Mouse (Mus musculus) neural tube, embryonic 14.5 days (tissue): ENCODE data around the gene Atp6v0e2. TPM values are rescaled to one million over a fixed set of nuclear protein-coding genes. Genes with fewer than 3 reads are reported as not detected.

ENCODE experiments used
- ATAC-seq: fragments of 200-750 bp; cut with Nextera tagmentation; 2 replicates; pipeline ENCODE4 v1.8.0; 2017; ENCODE audit warnings: low read depth, mild to moderate bottlenecking, moderate TSS enrichment, moderate library complexity
- H3K27ac ChIP-seq: fragments of 300-500 bp; sonication (generic); 2 replicates; pipeline ENCODE4 v1.5.1; 2014; ENCODE audit warnings: low read depth, mild to moderate bottlenecking, control low read depth, low read length, moderate library complexity, mixed read lengths
- H3K27me3 ChIP-seq: fragments of 300-500 bp; sonication (generic); 2 replicates; pipeline ENCODE4 v1.6.1; 2014; ENCODE audit warnings: low read length; ENCODE audit not compliant: control insufficient read depth, insufficient read depth
- H3K36me3 ChIP-seq: fragments of 300-500 bp; sonication (generic); 2 replicates; pipeline ENCODE4 v1.6.1; 2014; ENCODE audit warnings: low read length, mixed read lengths; ENCODE audit not compliant: control insufficient read depth, insufficient read depth
- H3K4me1 ChIP-seq: fragments of 300-500 bp; sonication (generic); 2 replicates; pipeline ENCODE4 v1.6.1; 2014; ENCODE audit warnings: low read length; ENCODE audit not compliant: control insufficient read depth, insufficient read depth
- H3K4me2 ChIP-seq: fragments of 300-500 bp; sonication (generic); 2 replicates; pipeline ENCODE4 v1.6.1; 2014; ENCODE audit warnings: mild to moderate bottlenecking, low read depth, low read length, control low read depth
- H3K4me3 ChIP-seq: fragments of 300-500 bp; sonication (generic); 2 replicates; pipeline ENCODE4 v1.5.1; 2014; ENCODE audit warnings: low read depth, low read length, control low read depth, mixed read lengths
- H3K9ac ChIP-seq: fragments of 300-500 bp; sonication (generic); replicated peaks from 2 replicates; pipeline ENCODE4 v1.6.1; 2014; ENCODE audit warnings: low read depth, mild to moderate bottlenecking, control low read depth, low read length, mixed read lengths
- H3K9me3 ChIP-seq: fragments of 300-500 bp; sonication (generic); 2 replicates; pipeline ENCODE4 v1.6.1; 2016; ENCODE audit warnings: low read length; ENCODE audit not compliant: control insufficient read depth
- WGBS: fragments of 180-500 bp; shearing (Covaris S2); extraction: QIAGEN DNeasy Blood & Tissue Kit; methylation state at CpG from one replicate; pipeline ENCODE4 v1.1.7; 2014; 5-methylcytosine and 5-hydroxymethylcytosine counted together
- polyA plus RNA-seq: library from polyadenylated mRNA; unstranded; fragments of >200 nt; fragmentation: Nextera tagmentation; extraction: Ambion mirVana; gene quantifications from 2 replicates; pipeline ENCODE4 v1.2.1, GENCODE M21; 2014

Atp6v0e2 gene
- polyA plus RNA-seq, 1 experiment from 2014 or later, result 275 TPM

- no peak for ATAC-seq
- Histone ChIP-seq H3K4me3 (no peak overlapping the region), H3K4me2 (no peak overlapping the region), H3K9me3 (no peaks in the 10 kb centered on the region), H3K27ac (no peak overlapping the region), H3K27me3 (no peaks in the 10 kb centered on the region), H3K4me1 (peaks cover 15% of the 10 kb centered on the region), H3K36me3 (0 out of 2 replicates have a peak, but pooled peaks cover 2% of the 10 kb centered on the region), H3K9ac (no peak overlapping the region)
- 80% methylated on average over 8 of the region's 8 CpGs for WGBS
Observed at GRCm38 (mm10) chr6:48534913-48535312, 2.5 kb upstream of the Atp6v0e2 start.

GRCm38 (mm10) chr6:48536091-48536490, 1.3 kb upstream of the Atp6v0e2 start:
- Histone ChIP-seq H3K27ac (no peak overlapping the region), H3K36me3 (peaks cover 10% of the 10 kb centered on the region; the same call in 1 of the 2 replicates), H3K4me3 (no peak overlapping the region), H3K9ac (no peak overlapping the region), H3K4me1 (peaks cover 15% of the 10 kb centered on the region), H3K4me2 (no peak overlapping the region; the same call in 1 of the 2 replicates), H3K9me3 (no peaks in the 10 kb centered on the region), H3K27me3 (no peaks in the 10 kb centered on the region)
- WGBS, result 63% methylated on average over 4 of the region's 4 CpGs
- ATAC-seq, result no peak

- Histone ChIP-seq H3K36me3 (peaks cover 17% of the 10 kb centered on the region; the same call in 1 of the 2 replicates), H3K27me3 (no peaks in the 10 kb centered on the region), H3K4me1 (peaks cover 15% of the 10 kb centered on the region), H3K9me3 (no peaks in the 10 kb centered on the region), H3K9ac (no peak overlapping the region), H3K4me2 (peak overlapping the region; percentile 92), H3K4me3 (no peak overlapping the region), H3K27ac (no peak overlapping the region)
- WGBS, result 79% methylated on average over 4 of the region's 5 CpGs
- ATAC-seq, result no peak
Observed at GRCm38 (mm10) chr6:48538841-48539737, 1.7 kb downstream of the Atp6v0e2 start.

- Histone ChIP-seq H3K27ac (no peak overlapping the region), H3K9me3 (no peaks in the 10 kb centered on the region), H3K9ac (no peak overlapping the region), H3K4me3 (no peak overlapping the region), H3K4me1 (peaks cover 15% of the 10 kb centered on the region), H3K36me3 (peaks cover 17% of the 10 kb centered on the region; the same call in 1 of the 2 replicates), H3K4me2 (no peak overlapping the region), H3K27me3 (no peaks in the 10 kb centered on the region)
- ATAC-seq, result no peak
- 49% methylated on average over 5 of the region's 5 CpGs for WGBS
Observed at GRCm38 (mm10) chr6:48539860-48540259, 2.4 kb downstream of the Atp6v0e2 start.

DNA sequence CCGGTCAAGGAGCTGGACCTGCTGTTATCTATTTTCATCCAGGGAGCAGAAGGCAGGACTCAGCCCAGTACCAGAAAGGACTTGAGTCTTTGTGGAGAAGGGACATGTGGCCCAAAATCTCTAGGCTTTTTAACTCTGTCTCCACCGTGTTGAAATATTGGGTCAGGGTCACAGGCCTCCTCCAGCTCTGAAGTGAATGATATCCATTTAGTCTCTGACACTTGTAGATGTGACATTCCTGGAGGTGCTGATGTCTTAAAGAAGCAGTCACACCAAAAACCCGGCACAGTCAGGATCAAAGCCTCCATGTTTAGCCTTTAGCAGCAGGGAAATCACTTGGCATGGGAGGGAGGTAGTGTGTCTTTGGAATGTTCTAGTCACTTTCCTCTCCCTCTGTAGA, 3.3 kb downstream of the Atp6v0e2 start:
- ATAC-seq, result no peak
- no peaks in the 10 kb centered on the region for H3K9me3 ChIP-seq
- no peak overlapping the region for H3K4me3 ChIP-seq
- 73% methylated on average over 3 of the region's 3 CpGs for WGBS
- H3K4me1 ChIP-seq, result peaks cover 15% of the 10 kb centered on the region
- peaks cover 17% of the 10 kb centered on the region; the same call in 1 of the 2 replicates for H3K36me3 ChIP-seq
- no peak overlapping the region for H3K9ac ChIP-seq
- H3K27ac ChIP-seq, result no peak overlapping the region
- H3K4me2 ChIP-seq, result no peak overlapping the region
- no peaks in the 10 kb centered on the region for H3K27me3 ChIP-seq

- 38% methylated on average over 7 of the region's 7 CpGs for WGBS
- Histone ChIP-seq H3K9me3 (no peaks in the 10 kb centered on the region), H3K27ac (no peak overlapping the region), H3K4me1 (peaks cover 13% of the 10 kb centered on the region), H3K4me3 (no peak overlapping the region), H3K4me2 (no peak overlapping the region), H3K27me3 (no peaks in the 10 kb centered on the region), H3K36me3 (peaks cover 17% of the 10 kb centered on the region; the same call in 1 of the 2 replicates), H3K9ac (no peak overlapping the region)
- no peak for ATAC-seq
Observed at GRCm38 (mm10) chr6:48541560-48542450, 4.4 kb downstream of the Atp6v0e2 start.

- no peak for ATAC-seq
- Histone ChIP-seq H3K4me3 (no peak overlapping the region), H3K27me3 (no peaks in the 10 kb centered on the region), H3K9me3 (no peaks in the 10 kb centered on the region), H3K4me1 (peaks cover 10% of the 10 kb centered on the region), H3K9ac (no peak overlapping the region), H3K4me2 (no peak overlapping the region), H3K36me3 (peaks cover 17% of the 10 kb centered on the region; the same call in 1 of the 2 replicates), H3K27ac (no peak overlapping the region)
- WGBS, result 85% methylated on average over 3 of the region's 3 CpGs
Observed at GRCm38 (mm10) chr6:48542631-48543030, 5.2 kb downstream of the Atp6v0e2 start.

- Histone ChIP-seq H3K27me3 (no peaks in the 10 kb centered on the region), H3K9me3 (no peaks in the 10 kb centered on the region), H3K4me2 (no peak overlapping the region), H3K36me3 (peaks cover 17% of the 10 kb centered on the region; the same call in 1 of the 2 replicates), H3K4me3 (no peak overlapping the region), H3K27ac (no peak overlapping the region), H3K4me1 (no peaks in the 10 kb centered on the region), H3K9ac (no peak overlapping the region)
- 84% methylated on average over 5 of the region's 5 CpGs for WGBS
- no peak for ATAC-seq
Observed at GRCm38 (mm10) chr6:48545251-48545650, 7.8 kb downstream of the Atp6v0e2 start.
